In genomic region chr12:14316392-14316791, GRCm38 (mm10) we compare ENCODE assay signal across 16 mouse cellular contexts.
DNase-seq lines count a peak whose midpoint lies in the region; ATAC-seq and TF ChIP-seq lines count a peak whose summit lies in the region.
"Had no signal": no experiment of that assay in that cellular context is flagged by ENCODE, and none has a peak within 500 bp of the region (broad histone marks: within the 10 kb centered on the region; RNA-seq: fewer than 3 reads in every experiment).

No protein-coding gene starts in this region.

- TF ChIP-seq EP300 in lung, postnatal 0 days (IDR thresholded peaks at IDR 0.05) = no peak

- H3K27me3 ChIP-seq in lung, postnatal 0 days (replicated peaks; ENCODE audit: insufficient read depth, low read length) = no peaks in the 10 kb centered on the region
- H3K27me3 ChIP-seq: embryonic facial prominence, embryonic 15.5 days; forebrain, embryonic 12.5 days; forebrain, embryonic 15.5 days; hindbrain, embryonic 12.5 days; hindbrain, embryonic 15.5 days had no signal

- WGBS in lung, postnatal 0 days = 24% methylated on average over 2 of the region's 2 CpGs

- H3K4me3 ChIP-seq in lung, postnatal 0 days (ENCODE audit: low read depth, low read length) = no peak overlapping the region
- H3K4me3 ChIP-seq: embryonic facial prominence, embryonic 15.5 days; forebrain, embryonic 12.5 days; forebrain, embryonic 15.5 days; heart, adult 2 months; heart, embryonic 10.5 days; hindbrain, embryonic 12.5 days; hindbrain, embryonic 15.5 days had no signal

- H3K36me3 ChIP-seq in lung, postnatal 0 days (ENCODE audit: insufficient read depth, low read length) = no peaks in the 10 kb centered on the region
- H3K36me3 ChIP-seq: embryonic facial prominence, embryonic 15.5 days; forebrain, embryonic 12.5 days; forebrain, embryonic 15.5 days; heart, embryonic 10.5 days; hindbrain, embryonic 12.5 days; hindbrain, embryonic 15.5 days had no signal

- H3K4me1 ChIP-seq in lung, postnatal 0 days (ENCODE audit: insufficient read depth, low read depth, low read length) = no peaks in the 10 kb centered on the region
- H3K4me1 ChIP-seq: embryonic facial prominence, embryonic 15.5 days; forebrain, embryonic 12.5 days; forebrain, embryonic 15.5 days; heart, embryonic 10.5 days; hindbrain, embryonic 12.5 days; hindbrain, embryonic 15.5 days had no signal

- DNase-seq in frontal cortex, postnatal 36 days (ENCODE audit: low spot score in 2 of 2) = no peak
- peak; percentile 36 for DNase-seq in lung, postnatal 0 days (ENCODE audit: low spot score)
- no peak for DNase-seq in lung, postnatal 4 days
- peak; percentile 28 for DNase-seq in brain, adult 2 months (ENCODE audit: low read depth, low spot score)
- peak; percentile 3 for DNase-seq in fibroblast of lung, adult 2 months (ENCODE audit: low read depth)
- DNase-seq: gastrocnemius, postnatal 10 days; gastrocnemius, postnatal 36 days had no signal

- H3K9me3 ChIP-seq in lung, postnatal 0 days (ENCODE audit: low read length) = no peaks in the 10 kb centered on the region
- H3K9me3 ChIP-seq: embryonic facial prominence, embryonic 15.5 days; forebrain, embryonic 12.5 days; forebrain, embryonic 15.5 days; heart, embryonic 10.5 days; hindbrain, embryonic 12.5 days; hindbrain, embryonic 15.5 days had no signal

- no peak overlapping the region for H3K9ac ChIP-seq in lung, postnatal 0 days (replicated peaks; ENCODE audit: low read depth)
- H3K9ac ChIP-seq: embryonic facial prominence, embryonic 15.5 days; forebrain, embryonic 12.5 days; forebrain, embryonic 15.5 days; hindbrain, embryonic 12.5 days; hindbrain, embryonic 15.5 days had no signal

- no peak overlapping the region for H3K4me2 ChIP-seq in lung, postnatal 0 days (replicated peaks; ENCODE audit: low read depth, low read length)
- H3K4me2 ChIP-seq: embryonic facial prominence, embryonic 15.5 days; forebrain, embryonic 12.5 days; forebrain, embryonic 15.5 days; hindbrain, embryonic 12.5 days; hindbrain, embryonic 15.5 days had no signal

- H3K27ac ChIP-seq in lung, postnatal 0 days (ENCODE audit: low read length) = no peak overlapping the region
- H3K27ac ChIP-seq: embryonic facial prominence, embryonic 15.5 days; forebrain, embryonic 12.5 days; forebrain, embryonic 15.5 days; heart, adult 2 months; heart, embryonic 10.5 days; hindbrain, embryonic 12.5 days; hindbrain, embryonic 15.5 days had no signal

- TF ChIP-seq CTCF in lung, postnatal 0 days (IDR thresholded peaks at IDR 0.05) = no peak

- peak; percentile 66 for ATAC-seq in frontal cortex, adult (ENCODE audit: low TSS enrichment)
- no peak for ATAC-seq in lung, postnatal 0 days
- ATAC-seq: CD4-positive, CD25-positive, alpha-beta regulatory T cell, adult 4 months; forebrain, embryonic 15.5 days had no signal

Comparison
In these comparisons a context has a peak if more than half of its experiments do, and no peak if none do; other contexts are left out.
1. DNase-seq: peak in lung, postnatal 0 days (single experiment), brain, adult 2 months (single experiment) and fibroblast of lung, adult 2 months (single experiment); none in frontal cortex, postnatal 36 days (0 of 2) and lung, postnatal 4 days (0 of 2).